Mouse (Mus musculus) heart, embryonic 11.5 days (tissue): ENCODE measurements at regions not wholly inside any gene's neighbourhood (a gene's known extent, or its start where the extent isn't known, plus 50 kb on each side); places are given as distances from the start of the nearest gene placed in this dataset.

ENCODE experiments used
- ATAC-seq: fragments of 200-750 bp; cut with Nextera tagmentation; replicated peaks from 2 replicates; pipeline ENCODE4 v1.8.0; 2017; ENCODE audit warnings: moderate library complexity; ENCODE audit not compliant: insufficient number of reproducible peaks, low FRiP score, low TSS enrichment
- H3K27ac ChIP-seq: fragments of 300-500 bp; sonication (generic); 2 replicates; pipeline ENCODE4 v1.5.1; 2014; ENCODE audit warnings: mild to moderate bottlenecking, low read depth, low read length
- H3K27me3 ChIP-seq: fragments of 300-500 bp; sonication (generic); 2 replicates; pipeline ENCODE4 v1.6.1; 2014; ENCODE audit warnings: mild to moderate bottlenecking, low read length, mixed read lengths; ENCODE audit not compliant: control insufficient read depth, insufficient read depth
- H3K36me3 ChIP-seq: fragments of 300-500 bp; sonication (generic); 2 replicates; pipeline ENCODE4 v1.6.1; 2014; ENCODE audit warnings: mild to moderate bottlenecking, low read length, moderate library complexity, mixed read lengths; ENCODE audit not compliant: control insufficient read depth, insufficient read depth
- H3K4me1 ChIP-seq: fragments of 300-500 bp; sonication (generic); 2 replicates; pipeline ENCODE4 v1.6.1; 2014; ENCODE audit warnings: low read length; ENCODE audit not compliant: control insufficient read depth, insufficient read depth
- H3K4me2 ChIP-seq: fragments of 300-500 bp; sonication (generic); 2 replicates; pipeline ENCODE4 v1.6.1; 2014; ENCODE audit warnings: mild to moderate bottlenecking, moderate library complexity
- H3K4me3 ChIP-seq: fragments of 300-500 bp; sonication (generic); 2 replicates; pipeline ENCODE4 v1.5.1; 2014; ENCODE audit warnings: low read depth, low read length
- H3K9ac ChIP-seq: fragments of 300-500 bp; sonication (generic); 2 replicates; pipeline ENCODE4 v1.6.1; 2014; ENCODE audit warnings: mild to moderate bottlenecking, low read depth, low read length, moderate library complexity
- H3K9me3 ChIP-seq: fragments of 300-500 bp; sonication (generic); replicated peaks from 2 replicates; pipeline ENCODE4 v1.6.1; 2016; ENCODE audit warnings: low read length; ENCODE audit not compliant: control insufficient read depth
- WGBS: fragments of 180-500 bp; shearing (Covaris S2); extraction: QIAGEN DNeasy Blood & Tissue Kit; methylation state at CpG from one replicate; pipeline ENCODE4 v1.1.7; 2014; ENCODE audit not compliant: insufficient replicate concordance; 5-methylcytosine and 5-hydroxymethylcytosine counted together

DNA sequence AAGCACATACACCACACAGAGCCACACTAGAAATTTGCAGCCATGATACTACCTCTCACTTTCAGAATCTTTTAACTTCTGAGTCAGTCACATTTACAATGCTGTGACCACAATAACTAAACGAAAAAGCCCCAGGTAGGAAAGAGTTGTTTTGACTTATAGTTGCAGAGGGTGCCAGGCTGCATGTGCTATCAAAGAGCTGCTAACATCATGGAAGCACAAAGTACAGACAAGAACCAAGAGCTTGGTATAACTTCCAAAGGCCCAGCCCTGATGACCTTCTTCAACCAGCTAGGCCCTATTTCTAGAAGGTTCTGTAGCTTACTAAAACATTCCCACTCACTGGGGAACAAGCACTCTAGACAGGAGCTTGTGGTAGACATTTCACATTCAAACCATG is 314.1 kb upstream of the Plxna2 start:
- 73% methylated on average over 1 of the region's 1 CpGs for WGBS
- no peak overlapping the region for H3K27ac ChIP-seq
- no peak for ATAC-seq

DNA sequence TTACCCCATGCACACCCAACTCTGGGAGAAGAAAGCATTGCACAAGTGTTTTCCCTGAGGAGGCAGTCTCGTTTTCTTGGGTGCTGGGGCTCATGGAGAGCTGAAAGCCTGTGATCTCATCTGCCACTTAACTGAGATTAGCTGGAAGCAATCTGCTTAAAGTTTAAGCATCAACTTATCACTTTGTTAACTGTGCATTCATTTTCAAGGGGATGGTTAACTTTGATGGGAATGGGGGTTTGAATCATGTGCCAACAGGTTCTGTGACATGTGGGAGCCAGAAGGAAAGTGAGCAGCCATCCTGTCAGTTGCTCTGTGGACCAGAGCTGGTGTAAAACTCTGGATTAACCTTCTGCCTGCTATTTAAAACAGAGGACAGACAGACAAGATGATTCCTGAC is 315.2 kb upstream of the Plxna2 start:
- Histone ChIP-seq H3K27me3 (no peaks in the 10 kb centered on the region; the same call in 1 of the 2 replicates), H3K9ac (no peak overlapping the region), H3K36me3 (no peaks in the 10 kb centered on the region), H3K27ac (no peak overlapping the region), H3K4me3 (no peak overlapping the region), H3K9me3 (no peaks in the 10 kb centered on the region), H3K4me2 (no peak overlapping the region), H3K4me1 (0 out of 2 replicates have a peak, but pooled peaks cover 3% of the 10 kb centered on the region)
- ATAC-seq, result no peak
- 11% methylated on average over 1 of the region's 1 CpGs for WGBS

More for the DNA sequence above, 314.1 kb upstream of the Plxna2 start:
- no peaks in the 10 kb centered on the region for H3K9me3 ChIP-seq
- H3K4me2 ChIP-seq, result no peak overlapping the region
- no peak overlapping the region for H3K9ac ChIP-seq
- H3K27me3 ChIP-seq, result no peaks in the 10 kb centered on the region; the same call in 1 of the 2 replicates
- no peak overlapping the region for H3K4me3 ChIP-seq
- no peaks in the 10 kb centered on the region for H3K36me3 ChIP-seq
- H3K4me1 ChIP-seq, result 0 out of 2 replicates have a peak, but pooled peaks cover 3% of the 10 kb centered on the region

DNA sequence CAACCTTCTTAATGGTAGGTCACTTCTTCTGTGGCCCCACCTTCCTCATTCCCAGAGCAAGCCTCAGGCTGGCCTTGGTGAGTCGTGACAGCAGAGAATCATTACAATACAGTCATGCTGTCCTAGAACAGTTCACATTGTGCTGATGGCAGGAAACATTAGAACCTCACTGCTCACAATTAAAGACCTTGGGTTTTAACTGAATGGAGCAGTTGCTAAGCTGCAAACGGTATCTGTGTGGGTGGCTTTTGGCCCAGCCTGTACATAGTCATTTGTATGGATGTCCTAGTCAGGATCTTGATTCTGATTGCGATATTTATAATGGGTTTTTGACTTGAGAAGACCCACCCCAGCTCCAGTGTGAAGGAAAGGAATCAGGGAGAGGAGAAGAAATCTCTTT is 336.1 kb upstream of the Plxna2 start:
- 80% methylated on average over 3 of the region's 3 CpGs for WGBS
- H3K27ac ChIP-seq, result no peak overlapping the region
- ATAC-seq, result no peak

DNA sequence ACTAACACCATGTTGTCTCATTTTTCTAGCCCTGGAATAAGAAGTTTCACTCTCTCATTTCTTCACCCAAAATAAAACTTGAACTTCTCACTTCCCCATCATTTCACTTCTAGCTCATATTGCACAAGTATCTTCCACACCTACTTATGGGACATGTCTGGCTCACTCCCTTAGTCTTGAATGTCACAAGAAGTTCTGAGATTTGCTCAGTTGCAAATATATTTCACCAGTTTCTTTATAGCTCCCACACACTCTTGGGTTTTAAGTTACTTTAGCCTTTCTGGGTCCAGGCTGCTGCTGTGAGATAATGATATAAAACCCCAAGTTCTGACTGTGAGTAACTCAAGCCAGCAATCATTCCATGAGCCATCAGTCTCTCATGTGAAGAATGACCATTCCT is 350.0 kb upstream of the Plxna2 start:
- Histone ChIP-seq H3K4me2 (no peak overlapping the region), H3K4me1 (no peaks in the 10 kb centered on the region), H3K27ac (no peak overlapping the region), H3K36me3 (no peaks in the 10 kb centered on the region), H3K4me3 (no peak overlapping the region), H3K9ac (no peak overlapping the region), H3K27me3 (no peaks in the 10 kb centered on the region), H3K9me3 (no peaks in the 10 kb centered on the region)
- no peak for ATAC-seq

More for the DNA sequence above, 336.1 kb upstream of the Plxna2 start:
- no peak overlapping the region for H3K9ac ChIP-seq
- H3K4me3 ChIP-seq, result no peak overlapping the region
- H3K27me3 ChIP-seq, result no peaks in the 10 kb centered on the region
- H3K36me3 ChIP-seq, result no peaks in the 10 kb centered on the region
- no peaks in the 10 kb centered on the region for H3K9me3 ChIP-seq
- peaks cover 8% of the 10 kb centered on the region; the same call in 1 of the 2 replicates for H3K4me1 ChIP-seq
- H3K4me2 ChIP-seq, result no peak overlapping the region

DNA sequence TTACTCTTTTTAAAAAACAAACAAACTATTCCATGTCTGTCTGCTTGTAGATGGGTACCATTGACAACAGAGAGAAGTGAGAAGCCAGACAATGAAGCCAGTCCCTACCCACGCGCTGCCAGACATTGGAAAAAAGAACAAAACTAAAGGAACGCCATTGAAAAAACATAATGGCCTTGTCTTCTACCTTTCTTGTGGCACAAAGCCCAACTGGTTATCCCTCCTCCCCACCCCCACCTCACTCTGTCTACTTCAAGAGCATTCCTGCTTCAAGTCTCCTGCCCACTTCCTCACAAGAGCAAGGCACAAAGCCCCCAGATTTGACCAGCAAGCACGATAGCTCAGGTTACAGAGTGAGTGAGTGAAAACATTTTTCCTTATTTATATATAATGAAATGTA is 355.6 kb upstream of the Plxna2 start:
- H3K9ac ChIP-seq, result no peak overlapping the region
- WGBS, result 65% methylated on average over 4 of the region's 4 CpGs
- H3K27ac ChIP-seq, result no peak overlapping the region
- no peak for ATAC-seq
- H3K4me3 ChIP-seq, result no peak overlapping the region
- no peaks in the 10 kb centered on the region for H3K36me3 ChIP-seq
- H3K9me3 ChIP-seq, result no peaks in the 10 kb centered on the region
- H3K27me3 ChIP-seq, result no peaks in the 10 kb centered on the region
- H3K4me1 ChIP-seq, result no peaks in the 10 kb centered on the region
- no peak overlapping the region for H3K4me2 ChIP-seq

DNA sequence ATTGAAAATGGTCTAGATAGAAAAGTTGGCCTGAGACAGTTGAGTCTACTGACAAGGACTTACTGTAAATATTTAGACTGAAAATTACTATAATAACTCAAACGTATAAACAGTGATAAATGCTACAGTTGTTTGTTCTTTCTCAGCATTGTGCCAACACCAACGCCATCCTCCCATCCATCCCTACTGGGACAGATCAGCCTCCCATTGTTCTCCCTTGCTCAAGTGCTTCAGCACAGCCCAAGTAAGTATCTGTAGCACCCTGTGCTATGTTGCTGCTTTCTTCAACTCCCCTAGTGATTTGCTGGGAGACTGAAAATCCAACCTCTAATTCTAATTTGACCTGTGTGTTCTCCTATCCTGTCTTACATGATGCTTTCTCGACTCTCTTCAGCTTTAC is 358.1 kb upstream of the Plxna2 start:
- H3K27me3 ChIP-seq, result no peaks in the 10 kb centered on the region
- H3K36me3 ChIP-seq, result no peaks in the 10 kb centered on the region
- no peaks in the 10 kb centered on the region for H3K4me1 ChIP-seq
- no peaks in the 10 kb centered on the region for H3K9me3 ChIP-seq
- WGBS, result 75% methylated on average over 3 of the region's 3 CpGs
- H3K4me3 ChIP-seq, result no peak overlapping the region
- no peak overlapping the region for H3K27ac ChIP-seq
- H3K4me2 ChIP-seq, result no peak overlapping the region
- ATAC-seq, result no peak
- no peak overlapping the region for H3K9ac ChIP-seq

DNA sequence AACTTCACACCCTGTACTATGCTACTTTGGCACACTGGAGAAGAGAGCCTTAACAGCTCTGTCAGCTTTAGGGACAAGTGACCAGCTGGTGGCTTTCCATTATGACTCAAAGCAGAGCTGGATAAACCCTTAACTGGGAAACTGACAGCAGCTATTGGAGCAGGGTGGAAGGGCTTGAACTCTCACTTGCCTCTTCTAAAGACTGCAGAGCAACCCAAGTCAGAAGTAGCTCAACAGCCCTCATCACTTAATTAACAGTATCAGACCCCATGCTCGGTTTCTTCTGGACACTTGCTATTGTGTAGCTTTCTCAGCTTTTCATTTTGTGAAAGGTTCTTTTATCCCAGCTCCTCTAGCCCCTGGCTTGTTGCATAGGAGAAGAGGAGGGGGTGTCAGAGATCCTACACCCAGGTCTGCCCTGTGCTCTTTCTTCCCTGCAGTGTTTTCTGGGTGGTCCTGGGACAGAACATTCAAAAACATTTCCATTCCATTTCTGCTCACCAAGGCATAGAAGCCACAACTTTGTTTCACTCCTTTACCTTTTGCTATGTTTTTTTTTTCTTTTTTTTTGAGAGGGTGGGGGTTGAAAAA is 373.1 kb upstream of the Plxna2 start:
- H3K4me2 ChIP-seq, result no peak overlapping the region
- H3K27me3 ChIP-seq, result no peaks in the 10 kb centered on the region
- no peaks in the 10 kb centered on the region for H3K36me3 ChIP-seq
- no peak overlapping the region for H3K4me3 ChIP-seq
- no peak overlapping the region for H3K9ac ChIP-seq
- 35% methylated on average over 1 of the region's 1 CpGs for WGBS
- H3K27ac ChIP-seq, result no peak overlapping the region
- no peaks in the 10 kb centered on the region for H3K9me3 ChIP-seq
- H3K4me1 ChIP-seq, result no peaks in the 10 kb centered on the region
- ATAC-seq, result no peak

DNA sequence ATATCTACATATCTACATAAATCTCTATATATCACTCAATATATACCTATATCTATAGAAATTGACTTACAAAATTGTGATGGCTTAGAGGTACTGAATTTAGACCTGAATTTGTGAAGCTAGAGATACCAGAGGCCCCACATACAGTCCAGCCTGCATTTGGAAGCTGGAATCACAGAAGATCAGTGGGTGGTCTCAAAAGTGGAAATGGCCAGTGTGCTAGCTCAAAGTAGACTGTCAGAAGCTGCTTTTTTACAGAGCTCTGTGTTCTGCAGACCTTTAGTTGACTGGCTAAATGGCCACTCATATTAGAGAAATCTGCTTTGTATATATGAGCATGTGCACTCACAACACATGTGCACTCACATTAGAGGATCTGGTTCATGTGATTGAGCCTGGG is 376.9 kb upstream of the Plxna2 start:
- Histone ChIP-seq H3K4me2 (no peak overlapping the region), H3K27ac (no peak overlapping the region), H3K4me1 (no peaks in the 10 kb centered on the region), H3K9me3 (no peaks in the 10 kb centered on the region), H3K36me3 (no peaks in the 10 kb centered on the region), H3K9ac (no peak overlapping the region), H3K27me3 (no peaks in the 10 kb centered on the region), H3K4me3 (no peak overlapping the region)
- ATAC-seq, result no peak

DNA sequence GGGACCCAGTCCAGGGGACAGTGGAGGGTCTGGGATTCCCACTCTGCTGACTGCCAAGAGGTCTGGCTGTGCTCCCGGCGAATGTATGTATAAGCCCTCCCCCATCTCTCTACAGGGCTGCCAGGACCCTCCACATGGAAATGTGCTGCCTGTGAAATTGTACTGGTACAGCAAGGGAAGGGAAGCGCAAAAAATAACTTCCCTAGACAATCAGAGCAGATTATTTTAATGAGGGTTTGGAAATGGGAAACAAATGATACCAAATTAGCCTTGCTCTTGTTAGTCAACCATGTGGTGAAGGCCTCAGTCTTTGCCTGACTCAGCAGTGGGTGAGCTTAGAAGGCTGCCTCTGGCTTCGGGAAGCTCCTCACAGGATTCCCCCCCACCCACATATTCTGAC is 386.8 kb upstream of the Plxna2 start:
- H3K4me2 ChIP-seq, result no peak overlapping the region
- H3K27ac ChIP-seq, result no peak overlapping the region
- H3K4me1 ChIP-seq, result no peaks in the 10 kb centered on the region
- no peaks in the 10 kb centered on the region for H3K9me3 ChIP-seq
- H3K27me3 ChIP-seq, result 0 out of 2 replicates have a peak, but pooled peaks cover 3% of the 10 kb centered on the region
- H3K4me3 ChIP-seq, result no peak overlapping the region
- no peaks in the 10 kb centered on the region for H3K36me3 ChIP-seq
- WGBS, result 60% methylated on average over 4 of the region's 4 CpGs
- no peak for ATAC-seq
- H3K9ac ChIP-seq, result no peak overlapping the region
